Mouse (Mus musculus): Measurements from ENCODE around the gene 2310034G01Rik.

DNA sequence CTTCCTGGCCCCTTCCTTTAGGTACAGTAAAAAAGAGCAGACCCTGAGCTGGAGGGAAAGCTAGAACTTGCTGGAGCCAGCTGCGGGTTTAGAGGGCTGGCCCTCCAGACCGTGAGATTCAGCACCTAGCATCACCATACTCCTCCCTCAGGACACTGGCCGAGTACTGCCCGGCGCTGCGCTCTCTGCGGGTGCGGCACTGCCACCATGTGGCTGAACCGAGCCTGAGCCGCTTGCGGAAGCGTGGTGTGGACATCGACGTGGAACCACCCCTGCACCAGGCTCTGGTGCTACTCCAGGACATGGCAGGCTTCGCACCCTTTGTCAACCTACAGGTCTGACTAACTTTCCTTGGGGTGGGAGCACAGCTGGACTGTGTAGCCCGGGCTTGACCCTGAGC is 20.2 kb downstream of the 2310034G01Rik start:
- TF ChIP-seq CTCF (IDR thresholded peaks at IDR 0.05; ENCODE audit: control insufficient read depth, insufficient read depth, insufficient read length) (peak; percentile 99), USF1 (IDR thresholded peaks at IDR 0.05; ENCODE audit: low read depth) (no peak)

Data from C2C12 (cell line).